In genomic region chr6:122298223-122298609, GRCm38 (mm10) we compare ENCODE assay signal across 11 mouse cellular contexts. TPM values are rescaled to one million over a fixed set of nuclear protein-coding genes. Genes with fewer than 3 reads are reported as not detected.
DNase-seq lines count a peak whose midpoint lies in the region; ATAC-seq and TF ChIP-seq lines count a peak whose summit lies in the region.
"Had no signal": no experiment of that assay in that cellular context is flagged by ENCODE, and none has a peak within 500 bp of the region (broad histone marks: within the 10 kb centered on the region; RNA-seq: fewer than 3 reads in every experiment).

No protein-coding gene starts in this region.

- H3K79me2 ChIP-seq in CH12.LX (replicated peaks; ENCODE audit: control insufficient read depth, extremely low read depth, insufficient read depth, poor library complexity, severe bottlenecking) = peaks cover 5% of the 10 kb centered on the region; the same call in 1 of the 2 replicates

- peaks cover 7% of the 10 kb centered on the region; the same call in 1 of the 2 replicates for H3K4me1 ChIP-seq in heart, embryonic 12.5 days (replicated peaks)
- H3K4me1 ChIP-seq in CH12.LX (ENCODE audit: control insufficient read depth in 1 of 2, insufficient read depth in 2 of 2) = peaks cover 12 to 35% of the 10 kb centered on the region in 2 experiments
- H3K4me1 ChIP-seq in hindbrain, embryonic 13.5 days (replicated peaks) = peaks cover 18% of the 10 kb centered on the region
- H3K4me1 ChIP-seq in liver, postnatal 0 days (ENCODE audit: insufficient read depth) = no peaks in the 10 kb centered on the region; the same call in 1 of the 2 replicates

- intact Hi-C loops in heart, postnatal 10 days (cut with DNase I) = no loop called here
- intact Hi-C loops in left cerebral cortex, postnatal 10 days (cut with DNase I) = no loop called here

- H3K27ac ChIP-seq in heart, embryonic 12.5 days (ENCODE audit: poor library complexity, severe bottlenecking) = no peak overlapping the region
- no peak overlapping the region for H3K27ac ChIP-seq in CH12.LX (ENCODE audit: insufficient read depth, low read depth)
- peak overlapping the region; percentile 86 for H3K27ac ChIP-seq in hindbrain, embryonic 13.5 days
- H3K27ac ChIP-seq in liver, postnatal 0 days (ENCODE audit: low read depth) = no peak overlapping the region

- dilution Hi-C loops in CH12.LX (cut with MboI; ENCODE audit: extremely low pct_ligation_motif_present, extremely low pct_unique_long_range_greater_than_20kb, low sequenced_read_pairs) = no loop called here

- no peak for ATAC-seq in heart, embryonic 12.5 days (ENCODE audit: insufficient number of reproducible peaks, low FRiP score)
- peak; percentile 35; the same call in 1 of the 2 replicates for ATAC-seq in hindbrain, embryonic 13.5 days (ENCODE audit: low FRiP score)
- ATAC-seq in liver, postnatal 0 days = no peak
- ATAC-seq in cerebellum, adult (ENCODE audit: insufficient number of reproducible peaks, low FRiP score, low TSS enrichment) = no peak

- no peak for TF ChIP-seq POLR2A in CH12.LX (IDR thresholded peaks at IDR 0.05; ENCODE audit: low read depth, low read length)

- no peak for DNase-seq in heart, postnatal 10 days
- DNase-seq in CH12.LX (ENCODE audit: extremely low read depth) = no peak
- no peak for DNase-seq in liver, postnatal 0 days
- no peak for DNase-seq in adrenal gland, postnatal 14 days
- no peak for DNase-seq in left cerebral cortex, postnatal 10 days (ENCODE audit: extremely low spot score in 1 of 2, low spot score in 2 of 2)

- H3K27me3 ChIP-seq in heart, embryonic 12.5 days (replicated peaks) = 0 out of 2 replicates have a peak, but pooled peaks cover 6% of the 10 kb centered on the region
- no peaks in the 10 kb centered on the region for H3K27me3 ChIP-seq in CH12.LX (replicated peaks)
- H3K27me3 ChIP-seq in hindbrain, embryonic 13.5 days = no peaks in the 10 kb centered on the region
- peaks cover 4% of the 10 kb centered on the region; the same call in 1 of the 2 replicates for H3K27me3 ChIP-seq in liver, postnatal 0 days (ENCODE audit: insufficient read depth, low read length)

- peak overlapping the region; percentile 95 for H3K4me2 ChIP-seq in heart, embryonic 12.5 days
- peak overlapping the region; percentile 94 for H3K4me2 ChIP-seq in CH12.LX (ENCODE audit: insufficient read depth, low read depth, poor library complexity, severe bottlenecking)
- peak overlapping the region; percentile 67; the same call in 1 of the 2 replicates for H3K4me2 ChIP-seq in hindbrain, embryonic 13.5 days
- peak overlapping the region; percentile 77; the same call in 1 of the 2 replicates for H3K4me2 ChIP-seq in liver, postnatal 0 days (ENCODE audit: low read depth, low read length)

- TF ChIP-seq EP300 in CH12.LX (IDR thresholded peaks at IDR 0.05; ENCODE audit: low read length) = no peak
- TF ChIP-seq EP300 in liver, postnatal 0 days (IDR thresholded peaks at IDR 0.05; ENCODE audit: low read depth) = no peak

- H3K4me3 ChIP-seq in heart, embryonic 12.5 days = no peak overlapping the region; the same call in 1 of the 2 replicates
- H3K4me3 ChIP-seq in CH12.LX (replicated peaks in 1 of 3; ENCODE audit: low read depth in 2 of 3, low read length in 2 of 3, poor library complexity in 1 of 3) = no peak overlapping the region
- peak overlapping the region; percentile 47; the same call in 1 of the 2 replicates for H3K4me3 ChIP-seq in hindbrain, embryonic 13.5 days
- no peak overlapping the region for H3K4me3 ChIP-seq in liver, postnatal 0 days (ENCODE audit: low read depth, low read length)

- TF ChIP-seq RAD21 in CH12.LX (IDR thresholded peaks at IDR 0.05; ENCODE audit: low read depth, low read length) = no peak

- no peaks in the 10 kb centered on the region for H3K9me3 ChIP-seq in heart, embryonic 12.5 days (replicated peaks)
- no peaks in the 10 kb centered on the region for H3K9me3 ChIP-seq in CH12.LX (replicated peaks; ENCODE audit: low read length)
- H3K9me3 ChIP-seq in hindbrain, embryonic 13.5 days = no peaks in the 10 kb centered on the region
- no peaks in the 10 kb centered on the region for H3K9me3 ChIP-seq in liver, postnatal 0 days (ENCODE audit: low read length)

- H3K9ac ChIP-seq in heart, embryonic 12.5 days = no peak overlapping the region
- no peak overlapping the region for H3K9ac ChIP-seq in CH12.LX (ENCODE audit: insufficient read depth, low read depth)
- no peak overlapping the region for H3K9ac ChIP-seq in hindbrain, embryonic 13.5 days
- no peak overlapping the region; the same call in 1 of the 2 replicates for H3K9ac ChIP-seq in liver, postnatal 0 days (replicated peaks)

- TF ChIP-seq CTCF in CH12.LX (conservative IDR thresholded peaks at IDR 0.05 in 1 of 2, IDR thresholded peaks at IDR 0.05 in 1 of 2; ENCODE audit: low read depth in 2 of 2, low read length in 2 of 2) = no peak
- no peak for TF ChIP-seq CTCF in liver, postnatal 0 days (IDR thresholded peaks at IDR 0.05; ENCODE audit: low read depth)

- in situ Hi-C loops in CH12.LX (cut with MboI; ENCODE audit: low pct_ligation_motif_present, low pct_unique_long_range_greater_than_20kb, low sequenced_read_pairs) = no loop called here

- no peaks in the 10 kb centered on the region for H3K36me3 ChIP-seq in heart, embryonic 12.5 days
- H3K36me3 ChIP-seq in CH12.LX (replicated peaks in 1 of 2; ENCODE audit: control insufficient read depth in 1 of 2, insufficient read depth in 1 of 2, low read length in 1 of 2) = no peaks in the 10 kb centered on the region
- H3K36me3 ChIP-seq in hindbrain, embryonic 13.5 days = no peaks in the 10 kb centered on the region
- no peaks in the 10 kb centered on the region for H3K36me3 ChIP-seq in liver, postnatal 0 days (replicated peaks; ENCODE audit: insufficient read depth, low read length)

- WGBS in heart, embryonic 12.5 days = 47% methylated on average over 4 of the region's 4 CpGs
- WGBS in hindbrain, embryonic 13.5 days = 54% methylated on average over 4 of the region's 4 CpGs
- 55% methylated on average over 4 of the region's 4 CpGs for WGBS in liver, postnatal 0 days (ENCODE audit: insufficient replicate concordance)

TF ChIP-seq in CH12.LX, 34 proteins besides CTCF, POLR2A, EP300 and RAD21:
- TF ChIP-seq ZKSCAN1 (IDR thresholded peaks at IDR 0.05; ENCODE audit: borderline replicate concordance, low read depth, low read length) (no peak), NELFE (IDR thresholded peaks at IDR 0.05; ENCODE audit: low read depth, low read length) (no peak), MXI1 (IDR thresholded peaks at IDR 0.05; ENCODE audit: low read depth, low read length) (no peak), IRF4 (IDR thresholded peaks at IDR 0.05; ENCODE audit: low read depth, low read length) (no peak), MYC (IDR thresholded peaks at IDR 0.05; ENCODE audit: low read depth, low read length) (no peak)

RNA-seq across cellular contexts. Expression of gene M6pr, which starts 10.3 kb away (rescaled TPM):
- polyA plus RNA-seq in heart, embryonic 12.5 days (2016; fragmentation: Nextera tagmentation; extraction: Ambion mirVana) = 82.0 and 84.6 TPM in 2 replicates
- 10 to 100 TPM; 51.8 to 52.1 TPM for total RNA-seq in heart, postnatal 10 days (2021)
- total RNA-seq in CH12.LX (2012; rRNA removed) (148 and 170 TPM in 2 replicates), CH12.LX (2014; rRNA removed) (291 and 317 TPM in 2 replicates)
- polyA plus RNA-seq in CH12.LX (2012; ENCODE audit: insufficient read length, low read depth) = 228 and 240 TPM in 2 replicates
- polyA plus RNA-seq in hindbrain, embryonic 13.5 days (2015; fragmentation: Nextera tagmentation; extraction: Ambion mirVana) = 58.2 and 60.1 TPM in 2 replicates
- 73.6 and 80.3 TPM in 2 replicates for polyA plus RNA-seq in liver, postnatal 0 days (2015; fragmentation: Nextera tagmentation; extraction: Ambion mirVana)
- 123 and 132 TPM in 2 replicates for total RNA-seq in adrenal gland, postnatal 14 days (2021)
- total RNA-seq in left cerebral cortex, postnatal 10 days (2021) = 10 to 100 TPM; 45.1 to 46.1 TPM

RNA-seq across cellular contexts. Expression of gene Klrg1, which starts 15.5 kb away (rescaled TPM):
- not detected in 2 replicates for polyA plus RNA-seq in heart, embryonic 12.5 days (2016; fragmentation: Nextera tagmentation; extraction: Ambion mirVana)
- not detected for total RNA-seq in heart, postnatal 10 days (2021)
- 1.4 and 2.0 TPM in 2 replicates for total RNA-seq in CH12.LX (2012; rRNA removed)
- total RNA-seq in CH12.LX (2014; rRNA removed) = 4.7 and 6.0 TPM in 2 replicates
- polyA plus RNA-seq in CH12.LX (2012; ENCODE audit: insufficient read length, low read depth) = 2.8 and 3.7 TPM in 2 replicates
- polyA plus RNA-seq in hindbrain, embryonic 13.5 days (2015; fragmentation: Nextera tagmentation; extraction: Ambion mirVana) = 0.69 and 0.76 TPM in 2 replicates
- polyA plus RNA-seq in liver, postnatal 0 days (2015; fragmentation: Nextera tagmentation; extraction: Ambion mirVana) = not detected in 2 replicates
- not detected in 2 replicates for total RNA-seq in adrenal gland, postnatal 14 days (2021)
- total RNA-seq in left cerebral cortex, postnatal 10 days (2021) = under 1 TPM; 0.24 to 0.32 TPM
- polyA plus RNA-seq: C2C12; heart, embryonic 16.5 days; liver, adult 2 months had no signal

RNA-seq across cellular contexts. Expression of gene Phc1, which starts 42.1 kb away (rescaled TPM):
- 13.7 and 14.3 TPM in 2 replicates for polyA plus RNA-seq in heart, embryonic 12.5 days (2016; fragmentation: Nextera tagmentation; extraction: Ambion mirVana)
- total RNA-seq in heart, postnatal 10 days (2021) = 10 to 100 TPM; 22.1 to 24.3 TPM
- total RNA-seq in CH12.LX (2012; rRNA removed) (4.1 and 6.5 TPM in 2 replicates), CH12.LX (2014; rRNA removed) (2.1 and 2.9 TPM in 2 replicates)
- 9.9 and 13.8 TPM in 2 replicates for polyA plus RNA-seq in CH12.LX (2012; ENCODE audit: insufficient read length, low read depth)
- polyA plus RNA-seq in hindbrain, embryonic 13.5 days (2015; fragmentation: Nextera tagmentation; extraction: Ambion mirVana) = 32.9 and 35.5 TPM in 2 replicates
- polyA plus RNA-seq in liver, postnatal 0 days (2015; fragmentation: Nextera tagmentation; extraction: Ambion mirVana) = 1.2 and 1.4 TPM in 2 replicates
- 16.7 and 24.9 TPM in 2 replicates for total RNA-seq in adrenal gland, postnatal 14 days (2021)
- total RNA-seq in left cerebral cortex, postnatal 10 days (2021) = 10 to 100 TPM; 69.0 to 76.4 TPM
